7 mouse cellular contexts compared by ENCODE assay signal in the genomic region with DNA sequence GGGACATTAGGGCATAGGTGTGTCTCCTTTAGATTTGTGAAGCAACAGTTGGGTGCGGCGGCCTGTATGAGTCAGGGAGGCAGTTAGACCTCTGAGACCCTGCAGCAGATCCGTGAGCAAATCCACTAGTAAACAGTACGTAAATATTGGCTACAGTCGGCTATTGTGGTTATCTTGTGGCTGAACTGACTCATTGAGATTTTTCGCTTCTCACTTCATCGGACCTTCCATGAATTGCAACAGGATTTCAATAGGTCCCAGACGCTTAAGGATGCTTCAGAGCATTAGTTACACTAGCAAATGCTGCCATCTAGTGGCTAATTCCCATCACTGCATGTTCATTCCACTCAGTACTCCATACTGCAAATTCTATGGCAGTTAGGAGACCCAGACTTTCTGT.
DNase-seq lines count a peak whose midpoint lies in the region; ATAC-seq lines count a peak whose summit lies in the region.

No protein-coding gene starts in this region.

- peak; percentile 96 for ATAC-seq in forebrain, embryonic 15.5 days (replicated peaks)
- peak; percentile 94 for ATAC-seq in hindbrain, embryonic 13.5 days (ENCODE audit: low FRiP score)

- no peak overlapping the region for H3K27ac ChIP-seq in forebrain, embryonic 15.5 days (replicated peaks)
- no peak overlapping the region for H3K27ac ChIP-seq in hindbrain, embryonic 13.5 days

- H3K4me2 ChIP-seq in forebrain, embryonic 15.5 days (replicated peaks), result no peak overlapping the region
- H3K4me2 ChIP-seq in hindbrain, embryonic 13.5 days, result no peak overlapping the region

- no peak overlapping the region for H3K4me3 ChIP-seq in forebrain, embryonic 15.5 days
- no peak overlapping the region for H3K4me3 ChIP-seq in hindbrain, embryonic 13.5 days

- 32% methylated on average over 8 of the region's 8 CpGs for WGBS in forebrain, embryonic 15.5 days
- 40% methylated on average over 8 of the region's 8 CpGs for WGBS in hindbrain, embryonic 13.5 days

- no peaks in the 10 kb centered on the region for H3K36me3 ChIP-seq in forebrain, embryonic 15.5 days
- no peaks in the 10 kb centered on the region for H3K36me3 ChIP-seq in hindbrain, embryonic 13.5 days

- no peaks in the 10 kb centered on the region for H3K27me3 ChIP-seq in forebrain, embryonic 15.5 days
- H3K27me3 ChIP-seq in hindbrain, embryonic 13.5 days, result no peaks in the 10 kb centered on the region

- no peaks in the 10 kb centered on the region for H3K9me3 ChIP-seq in forebrain, embryonic 15.5 days
- no peaks in the 10 kb centered on the region for H3K9me3 ChIP-seq in hindbrain, embryonic 13.5 days

- H3K4me1 ChIP-seq in forebrain, embryonic 15.5 days, result peaks cover 4% of the 10 kb centered on the region; the same call in 1 of the 2 replicates
- no peaks in the 10 kb centered on the region for H3K4me1 ChIP-seq in hindbrain, embryonic 13.5 days (replicated peaks)

- no peak overlapping the region for H3K9ac ChIP-seq in forebrain, embryonic 15.5 days (replicated peaks)
- H3K9ac ChIP-seq in hindbrain, embryonic 13.5 days, result no peak overlapping the region

- DNase-seq in NIH3T3 (ENCODE audit: low read depth), result peak; percentile 95
- peak; percentile 23 for DNase-seq in cerebellum, adult 11-12 months
- DNase-seq in layer of hippocampus, adult 9-11 months, result peak; percentile 44
- peak; percentile 75 for DNase-seq in lung, postnatal 10 days
- peak; percentile 94 for DNase-seq in retina, embryonic 14.5 days (ENCODE audit: low spot score)

Comparison
In these comparisons a context has a peak if more than half of its experiments do, and no peak if none do; other contexts are left out.
1. DNase-seq: peak in every context shown above with its lines; median percentile 95 in NIH3T3; 94 in retina, embryonic 14.5 days; 75 in lung, postnatal 10 days; 44 in layer of hippocampus, adult 9-11 months; 23 in cerebellum, adult 11-12 months.